Mouse (Mus musculus) embryonic fibroblast, embryonic 13.5 days (primary cell): ENCODE data around the gene Zfp14. TPM values are rescaled to one million over a fixed set of nuclear protein-coding genes. Genes with fewer than 3 reads are reported as not detected.

Source experiments
- H3K27ac ChIP-seq: 2 replicates; pipeline ENCODE4 v1.5.1; 2012; ENCODE audit warnings: low read length, control low read depth, inconsistent platforms; ENCODE audit not compliant: insufficient read depth
- H3K4me1 ChIP-seq: 2 replicates; pipeline ENCODE4 v1.6.1; 2011; ENCODE audit warnings: low read length; ENCODE audit not compliant: control insufficient read depth, insufficient read depth
- H3K4me3 ChIP-seq: 2 replicates; pipeline ENCODE4 v1.5.1; 2011; ENCODE audit warnings: mild to moderate bottlenecking, control low read depth, low read length; ENCODE audit not compliant: insufficient read depth
- CTCF ChIP-seq: IDR thresholded peaks from 2 replicates; pipeline ENCODE4 v1.5.1; 2011; ENCODE audit warnings: mild to moderate bottlenecking, control low read depth, low read length, moderate library complexity, borderline replicate concordance; ENCODE audit not compliant: insufficient read depth
- POLR2A ChIP-seq: IDR thresholded peaks from 2 replicates; pipeline ENCODE4 v1.6.1; 2011; ENCODE audit warnings: low read depth, mild to moderate bottlenecking, control low read depth, low read length, moderate library complexity
- polyA plus RNA-seq: library from polyadenylated mRNA; stranded (reverse); fragments of >200 nt; gene quantifications from 2 replicates; pipeline ENCODE4 v1.2.4, GENCODE M21; 2011; ENCODE audit warnings: low read depth; ENCODE audit not compliant: missing spikeins, insufficient read length

The Zfp14 gene
- polyA plus RNA-seq: 3.1 and 3.6 TPM in 2 replicates

- no peak within 1 kb of the TSS for H3K27ac ChIP-seq
- TF ChIP-seq POLR2A (peak; percentile 63), CTCF (no peak)
- no peaks in the 10 kb centered on the region for H3K4me1 ChIP-seq
- H3K4me3 ChIP-seq: peak within 1 kb of the TSS; percentile 66
Measured at GRCm38 (mm10) chr7:30050882-30051548, at the start of gene Zfp14. Gene Zfp14 (minus strand): TSS chr7:30051380.

- no peaks in the 10 kb centered on the region for H3K4me1 ChIP-seq
- H3K4me3 ChIP-seq: no peak overlapping the region
- no peak for TF ChIP-seq POLR2A
- TF ChIP-seq CTCF: no peak
- no peak overlapping the region for H3K27ac ChIP-seq
Measured at GRCm38 (mm10) chr7:30099297-30099696, 48.1 kb upstream of the Zfp14 start.

GRCm38 (mm10) chr7:30095551-30096125 is 44.5 kb upstream of the Zfp14 start:
- no peaks in the 10 kb centered on the region for H3K4me1 ChIP-seq
- H3K27ac ChIP-seq: peak overlapping the region; percentile 74
- peak; percentile 15; the same call in 1 of the 2 replicates for TF ChIP-seq POLR2A
- TF ChIP-seq CTCF: no peak
- peak overlapping the region; percentile 88 for H3K4me3 ChIP-seq

- Histone ChIP-seq H3K4me1 (no peaks in the 10 kb centered on the region), H3K27ac (peak within 1 kb of the TSS; percentile 98), H3K4me3 (peak within 1 kb of the TSS; percentile 88)
- TF ChIP-seq POLR2A: peak; percentile 87
- no peak for TF ChIP-seq CTCF
Measured at GRCm38 (mm10) chr7:30094646-30095429, 43.7 kb upstream of the Zfp14 start, which contains the start of gene Zfp260. Gene Zfp260 (plus strand): TSS chr7:30094777.

GRCm38 (mm10) chr7:30093918-30094415 is 42.8 kb upstream of the Zfp14 start:
- H3K27ac ChIP-seq: no peak overlapping the region
- peak overlapping the region; percentile 26 for H3K4me3 ChIP-seq
- H3K4me1 ChIP-seq: no peaks in the 10 kb centered on the region
- TF ChIP-seq POLR2A (no peak), CTCF (no peak)

GRCm38 (mm10) chr7:30092666-30093065 is 41.5 kb upstream of the Zfp14 start:
- Histone ChIP-seq H3K4me3 (no peak overlapping the region), H3K4me1 (no peaks in the 10 kb centered on the region), H3K27ac (no peak overlapping the region)
- no peak for TF ChIP-seq CTCF
- no peak for TF ChIP-seq POLR2A

- TF ChIP-seq POLR2A: no peak
- no peak for TF ChIP-seq CTCF
- H3K4me1 ChIP-seq: 0 out of 2 replicates have a peak, but pooled peaks cover 2% of the 10 kb centered on the region
- H3K4me3 ChIP-seq: peak overlapping the region; percentile 4; the same call in 1 of the 2 replicates
- peak overlapping the region; percentile 73 for H3K27ac ChIP-seq
Measured at GRCm38 (mm10) chr7:30090970-30091585, 39.9 kb upstream of the Zfp14 start.

- H3K4me3 ChIP-seq: peak within 1 kb of the TSS; percentile 71
- 0 out of 2 replicates have a peak, but pooled peaks cover 2% of the 10 kb centered on the region for H3K4me1 ChIP-seq
- TF ChIP-seq CTCF (no peak), POLR2A (peak; percentile 72)
- peak within 1 kb of the TSS; percentile 73 for H3K27ac ChIP-seq
Measured at GRCm38 (mm10) chr7:30090092-30090969, 39.2 kb upstream of the Zfp14 start, which contains the start of the genes Gm26920 and Zfp566. Gene Gm26920 (minus strand): TSS chr7:30090410. Gene Zfp566 (minus strand): TSS chr7:30090527.

GRCm38 (mm10) chr7:30089405-30089804 is 38.2 kb upstream of the Zfp14 start:
- no peak for TF ChIP-seq POLR2A
- TF ChIP-seq CTCF: no peak
- Histone ChIP-seq H3K4me1 (0 out of 2 replicates have a peak, but pooled peaks cover 2% of the 10 kb centered on the region), H3K27ac (no peak overlapping the region), H3K4me3 (peak overlapping the region; percentile 71)
